Mouse (Mus musculus) frontal cortex, adult (tissue): ENCODE measurements around the gene Actr6.
A peak's percentile ranks its signal among the peaks of the same experiment; 100 is the strongest.
"Not testable (repeated sequence)": the region's sequence is repeated elsewhere in the genome, so short reads cannot be mapped to it uniquely, and the experiment has no call there.

Source experiments
- ATAC-seq: cut with Nextera tagmentation; 2 replicates; pipeline ENCODE4 v1.9.2; 2017; ENCODE audit warnings: mild to moderate bottlenecking, moderate library complexity, mixed read lengths; ENCODE audit not compliant: low TSS enrichment

Actr6 gene

GRCm38 (mm10) chr10:89680517-89680916 lies 51.6 kb downstream of the Actr6 start:
- peak; percentile 35; the same call in 1 of the 2 replicates for ATAC-seq

DNA sequence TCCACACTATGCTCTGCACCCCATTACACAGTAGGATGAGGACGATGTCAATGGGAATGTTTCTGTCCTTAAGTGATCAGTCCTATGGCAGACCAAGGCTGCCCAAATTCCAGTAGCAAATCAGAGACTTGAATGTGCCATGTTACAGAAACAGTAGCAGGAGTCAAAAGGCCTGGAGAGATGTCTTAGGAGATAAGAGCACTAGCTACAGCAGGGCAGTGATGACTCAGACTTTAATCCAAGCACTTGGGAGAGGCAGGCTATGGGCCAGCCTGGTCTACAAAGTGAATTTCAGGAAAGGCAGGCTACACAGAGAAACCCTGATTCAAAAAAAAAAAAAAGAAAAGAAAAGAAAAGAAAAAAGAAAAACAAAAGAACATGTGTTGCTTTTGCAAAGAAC lies 52.6 kb downstream of the Actr6 start:
- no peak for ATAC-seq

DNA sequence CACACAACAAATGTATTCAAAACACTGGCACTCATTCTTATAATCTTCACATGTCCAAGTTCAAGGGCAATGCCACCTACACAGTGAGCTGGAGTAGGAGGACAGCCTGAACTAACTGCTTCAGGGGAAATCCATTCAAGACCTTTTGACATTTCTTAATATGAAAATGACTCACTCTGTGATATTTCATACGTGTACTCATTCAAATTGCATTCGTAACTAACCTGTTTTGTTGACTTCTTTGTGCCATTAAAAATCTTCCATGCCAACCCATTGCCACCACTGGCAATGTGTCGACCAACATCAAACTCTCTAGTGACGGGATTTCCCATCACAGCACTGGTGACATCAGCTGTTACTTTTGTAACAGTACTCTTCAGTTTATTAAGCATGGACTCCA lies 54.0 kb downstream of the Actr6 start:
- no peak for ATAC-seq

DNA sequence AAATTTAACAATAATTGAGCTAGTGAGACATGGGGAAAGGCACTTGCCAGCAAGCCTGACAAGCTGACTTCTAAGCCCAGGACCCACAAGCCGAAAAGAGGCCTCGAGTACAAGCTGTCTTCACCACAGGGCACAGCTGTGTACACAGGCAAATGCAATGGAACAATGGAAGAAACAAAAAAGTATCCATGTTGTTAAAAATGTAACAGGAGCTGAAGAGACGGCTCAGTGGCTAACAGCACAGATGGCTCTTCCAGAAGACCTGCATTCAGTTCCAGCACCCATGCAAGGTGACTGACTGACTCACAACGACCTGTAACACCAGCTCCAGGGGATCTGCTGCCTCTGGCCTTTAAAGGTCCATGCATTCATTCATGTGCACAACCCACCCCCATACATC lies 55.5 kb downstream of the Actr6 start:
- ATAC-seq = peak; percentile 53

- not testable (repeated sequence) for ATAC-seq
Observed at GRCm38 (mm10) chr10:89670371-89670770, 61.7 kb downstream of the Actr6 start.

GRCm38 (mm10) chr10:89667571-89667970 lies 64.5 kb downstream of the Actr6 start:
- ATAC-seq = no peak

DNA sequence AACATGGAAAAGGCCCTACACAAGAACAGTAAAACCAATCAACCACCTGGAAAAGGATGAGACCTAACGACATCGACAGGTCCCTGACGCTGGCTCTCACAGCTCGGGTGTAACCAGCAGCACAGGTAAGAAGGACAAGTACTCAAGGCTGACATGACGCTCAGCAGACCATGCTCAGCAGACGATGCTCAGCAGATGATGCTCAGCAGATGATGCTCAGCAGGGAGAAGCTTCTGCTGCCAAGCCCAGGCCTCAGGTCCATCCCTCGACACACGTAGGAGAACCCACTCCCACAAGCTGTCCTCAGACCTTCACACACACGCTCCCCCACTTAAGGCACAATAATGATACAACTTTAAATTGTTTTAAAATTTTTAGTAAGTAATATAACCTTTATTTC lies 66.4 kb downstream of the Actr6 start:
- 0 out of 2 replicates have a peak, but pooled peaks have one; percentile 4 for ATAC-seq

DNA sequence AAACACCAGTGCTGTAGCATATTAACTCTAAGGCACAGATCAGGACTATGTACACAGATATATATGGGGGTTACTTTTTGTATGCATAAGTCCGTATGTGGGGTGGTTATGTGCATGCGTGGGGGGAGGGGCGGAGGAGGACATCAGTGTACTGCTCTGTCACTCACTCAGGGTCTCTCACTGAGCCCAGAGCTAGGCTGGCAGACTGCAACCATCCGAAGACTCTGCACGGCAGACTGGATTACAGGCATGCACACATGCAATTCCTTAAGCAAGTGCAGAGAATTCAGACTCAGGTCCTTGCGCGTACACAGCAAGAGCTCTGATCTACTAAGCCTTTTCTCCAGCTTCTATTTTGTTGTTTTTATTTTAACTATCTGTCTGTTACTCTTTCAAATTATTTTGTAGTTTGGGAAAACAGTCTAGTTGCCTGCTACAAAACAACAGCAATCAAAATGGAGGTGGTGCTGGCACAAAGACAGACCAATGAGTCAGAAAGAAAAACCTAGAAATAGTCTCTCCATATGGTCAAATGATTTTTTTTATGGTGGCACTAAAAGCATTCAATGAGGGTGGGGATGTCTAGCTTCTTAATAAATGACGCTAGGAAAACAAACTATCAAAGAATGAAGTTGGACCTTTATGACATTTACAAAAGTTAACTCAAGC lies 67.0 kb downstream of the Actr6 start:
- peak; percentile 51 for ATAC-seq
